Mouse (Mus musculus) erythroblast, embryonic 14.5 days (primary cell): ENCODE measurements around the gene Dnajc22. TPM values are rescaled to one million over a fixed set of nuclear protein-coding genes. Genes with fewer than 3 reads are reported as not detected.

Experiments
- H3K27me3 ChIP-seq: 2 replicates; pipeline ENCODE4 v1.6.1; 2012; ENCODE audit warnings: inconsistent platforms; ENCODE audit not compliant: control insufficient read depth
- H3K36me3 ChIP-seq: 2 replicates; pipeline ENCODE4 v1.6.1; 2012; ENCODE audit warnings: mild to moderate bottlenecking, inconsistent platforms; ENCODE audit not compliant: control insufficient read depth
- H3K4me1 ChIP-seq: 2 replicates; pipeline ENCODE4 v1.6.1; 2012; ENCODE audit warnings: inconsistent platforms; ENCODE audit not compliant: control insufficient read depth
- H3K4me3 ChIP-seq: replicated peaks from 2 replicates; pipeline ENCODE3; 2012; ENCODE audit warnings: moderate library complexity, mild to moderate bottlenecking, inconsistent platforms
- H3K9me3 ChIP-seq: 2 replicates; pipeline ENCODE4 v1.6.1; 2012; ENCODE audit warnings: low read length, inconsistent platforms, mixed read lengths; ENCODE audit not compliant: control insufficient read depth
- GATA1 ChIP-seq: IDR thresholded peaks from 2 replicates; pipeline ENCODE4 v1.6.1; 2012; ENCODE audit warnings: low read length, inconsistent platforms, mixed read lengths
- TAL1 ChIP-seq: IDR thresholded peaks from 3 replicates; pipeline ENCODE4 v1.6.1; 2012; ENCODE audit warnings: low read length, inconsistent platforms, mixed read lengths
- polyA plus RNA-seq: library from polyadenylated mRNA; stranded (reverse); fragments of >175 nt; gene quantifications from 2 replicates; pipeline ENCODE4 v1.2.3, GENCODE M21; 2012

The Dnajc22 gene
- polyA plus RNA-seq, 1 experiment: 0.02 TPM

- TF ChIP-seq GATA1: no peak
- TF ChIP-seq TAL1: no peak
- no peaks in the 10 kb centered on the region for H3K36me3 ChIP-seq
- H3K4me1 ChIP-seq: peaks cover 4% of the 10 kb centered on the region; the same call in 1 of the 2 replicates
- H3K9me3 ChIP-seq: peaks cover 21% of the 10 kb centered on the region; the same call in 1 of the 2 replicates
- H3K27me3 ChIP-seq: peaks cover 99% of the 10 kb centered on the region
- no peak overlapping the region for H3K4me3 ChIP-seq
Measured at GRCm38 (mm10) chr15:99095356-99095755, 2.4 kb downstream of the Dnajc22 start.

- TF ChIP-seq TAL1 (no peak), GATA1 (no peak)
- Histone ChIP-seq H3K4me1 (peaks cover 4% of the 10 kb centered on the region; the same call in 1 of the 2 replicates), H3K4me3 (no peak overlapping the region), H3K27me3 (peaks cover 99% of the 10 kb centered on the region), H3K36me3 (no peaks in the 10 kb centered on the region), H3K9me3 (peaks cover 21% of the 10 kb centered on the region; the same call in 1 of the 2 replicates)
Measured at GRCm38 (mm10) chr15:99096061-99096793, 3.3 kb downstream of the Dnajc22 start.

- Histone ChIP-seq H3K36me3 (no peaks in the 10 kb centered on the region), H3K4me1 (peaks cover 4% of the 10 kb centered on the region; the same call in 1 of the 2 replicates), H3K27me3 (peaks cover 98% of the 10 kb centered on the region), H3K4me3 (no peak overlapping the region), H3K9me3 (peaks cover 21% of the 10 kb centered on the region; the same call in 1 of the 2 replicates)
- no peak for TF ChIP-seq GATA1
- TF ChIP-seq TAL1: no peak
Measured at GRCm38 (mm10) chr15:99096831-99097500, 4.0 kb downstream of the Dnajc22 start.

- Histone ChIP-seq H3K4me3 (no peak overlapping the region), H3K9me3 (peaks cover 18% of the 10 kb centered on the region; the same call in 1 of the 2 replicates), H3K27me3 (peaks cover 88% of the 10 kb centered on the region), H3K4me1 (peaks cover 4% of the 10 kb centered on the region; the same call in 1 of the 2 replicates), H3K36me3 (no peaks in the 10 kb centered on the region)
- no peak for TF ChIP-seq TAL1
- no peak for TF ChIP-seq GATA1
Measured at GRCm38 (mm10) chr15:99097840-99098492, 5.0 kb downstream of the Dnajc22 start.

GRCm38 (mm10) chr15:99098493-99098861 lies 5.5 kb downstream of the Dnajc22 start:
- no peaks in the 10 kb centered on the region for H3K36me3 ChIP-seq
- peaks cover 3% of the 10 kb centered on the region; the same call in 1 of the 2 replicates for H3K4me1 ChIP-seq
- H3K4me3 ChIP-seq: no peak overlapping the region
- peaks cover 16% of the 10 kb centered on the region; the same call in 1 of the 2 replicates for H3K9me3 ChIP-seq
- peaks cover 82% of the 10 kb centered on the region for H3K27me3 ChIP-seq
- TF ChIP-seq TAL1 (no peak), GATA1 (no peak)

- Histone ChIP-seq H3K27me3 (peaks cover 79% of the 10 kb centered on the region), H3K9me3 (peaks cover 14% of the 10 kb centered on the region; the same call in 1 of the 2 replicates), H3K4me3 (peak overlapping the region; percentile 45), H3K4me1 (no peaks in the 10 kb centered on the region), H3K36me3 (no peaks in the 10 kb centered on the region; the same call in 1 of the 2 replicates)
- no peak for TF ChIP-seq GATA1
- TF ChIP-seq TAL1: no peak
Measured at GRCm38 (mm10) chr15:99099139-99099556, 6.2 kb downstream of the Dnajc22 start.

- TF ChIP-seq TAL1 (no peak), GATA1 (no peak)
- Histone ChIP-seq H3K4me3 (peak overlapping the region; percentile 45), H3K36me3 (no peaks in the 10 kb centered on the region; the same call in 1 of the 2 replicates), H3K27me3 (peaks cover 73% of the 10 kb centered on the region), H3K9me3 (peaks cover 14% of the 10 kb centered on the region; the same call in 1 of the 2 replicates), H3K4me1 (no peaks in the 10 kb centered on the region)
Measured at GRCm38 (mm10) chr15:99099984-99100383, 7.0 kb downstream of the Dnajc22 start.

- Histone ChIP-seq H3K4me3 (no peak overlapping the region), H3K9me3 (no peaks in the 10 kb centered on the region), H3K4me1 (no peaks in the 10 kb centered on the region), H3K27me3 (peaks cover 20% of the 10 kb centered on the region), H3K36me3 (no peaks in the 10 kb centered on the region; the same call in 1 of the 2 replicates)
- no peak for TF ChIP-seq TAL1
- no peak for TF ChIP-seq GATA1
Measured at GRCm38 (mm10) chr15:99105238-99105637, 12.3 kb downstream of the Dnajc22 start.

- TF ChIP-seq GATA1 (no peak), TAL1 (no peak)
- no peaks in the 10 kb centered on the region; the same call in 1 of the 2 replicates for H3K36me3 ChIP-seq
Measured at GRCm38 (mm10) chr15:99107866-99108265, 14.9 kb downstream of the Dnajc22 start.

More at GRCm38 (mm10) chr15:99107866-99108265, 14.9 kb downstream of the Dnajc22 start:
- H3K4me1 ChIP-seq: no peaks in the 10 kb centered on the region
- H3K9me3 ChIP-seq: no peaks in the 10 kb centered on the region
- H3K4me3 ChIP-seq: no peak overlapping the region
- peaks cover 5% of the 10 kb centered on the region; the same call in 1 of the 2 replicates for H3K27me3 ChIP-seq
